ENCODE assay signal across 9 mouse cellular contexts in the genomic region with DNA sequence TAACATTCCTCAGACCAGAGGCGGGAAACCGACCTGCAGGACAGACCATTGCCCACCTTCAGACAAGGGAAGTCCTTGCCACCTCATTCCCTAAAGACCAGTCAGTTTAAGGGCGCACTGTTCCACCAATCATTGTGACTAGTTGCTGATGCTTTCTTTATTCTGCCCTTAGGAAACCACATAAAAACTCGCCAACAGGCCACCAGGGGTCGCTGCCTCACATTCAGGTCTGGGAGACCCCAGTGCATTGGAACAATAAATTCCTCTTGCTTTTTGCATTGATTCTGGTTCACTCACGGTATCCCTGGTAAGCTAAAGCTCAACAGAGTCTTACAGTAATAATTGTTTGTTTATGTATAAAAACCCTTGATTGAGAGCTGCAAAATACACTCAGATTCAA. TPM values are rescaled to one million over a fixed set of nuclear protein-coding genes. Genes with fewer than 3 reads are reported as not detected.
A peak's percentile ranks its signal among the peaks of the same experiment; 100 is the strongest.
DNase-seq lines count a peak whose midpoint lies in the region; ATAC-seq and TF ChIP-seq lines count a peak whose summit lies in the region.
"Had no signal": no experiment of that assay in that cellular context is flagged by ENCODE, and none has a peak within 500 bp of the region (broad histone marks: within the 10 kb centered on the region; RNA-seq: fewer than 3 reads in every experiment).

No protein-coding gene starts in this region.

- H3K4me3 ChIP-seq in gastrocnemius, adult 2 months = no peak overlapping the region
- H3K4me3 ChIP-seq in liver, adult 2 months (ENCODE audit: insufficient read depth, low read depth, low read length) = no peak overlapping the region
- H3K4me3 ChIP-seq in liver, embryonic 11.5 days (ENCODE audit: low read depth, low read length) = no peak overlapping the region
- H3K4me3 ChIP-seq in MEL (ENCODE audit: control insufficient read depth in 1 of 2, insufficient read depth in 1 of 2, low read depth in 2 of 2, low read length in 2 of 2) = no peak overlapping the region
- H3K4me3 ChIP-seq in midbrain, postnatal 0 days (ENCODE audit: low read depth, low read length) = no peak overlapping the region

- no peak for TF ChIP-seq POLR2A in liver, adult 2 months (IDR thresholded peaks at IDR 0.05; ENCODE audit: extremely low read depth, insufficient read depth, low read length)
- no peak for TF ChIP-seq POLR2A in MEL (IDR thresholded peaks at IDR 0.05; ENCODE audit: control insufficient read depth in 1 of 2, insufficient read depth in 1 of 2, low read depth in 1 of 2, low read length in 2 of 2, poor library complexity in 1 of 2)

- peak; percentile 56 for DNase-seq in gastrocnemius, adult 2 months
- DNase-seq in gastrocnemius, postnatal 14 days = no peak
- no peak for DNase-seq in liver, adult 2 months (ENCODE audit: extremely low read depth, low read depth, low spot score)
- no peak for DNase-seq in liver, embryonic 11.5 days (ENCODE audit: low spot score)
- DNase-seq in MEL (ENCODE audit: low read depth, low spot score) = peak; percentile 57
- peak; percentile 68 for DNase-seq in embryo, embryonic 11 days
- DNase-seq in midbrain, postnatal 0 days (ENCODE audit: low spot score) = peak; percentile 63

- H3K4me2 ChIP-seq in liver, embryonic 11.5 days = no peak overlapping the region
- H3K4me2 ChIP-seq in midbrain, postnatal 0 days (ENCODE audit: low read depth, low read length, poor library complexity, severe bottlenecking) = no peak overlapping the region

- H3K27me3 ChIP-seq in liver, adult 2 months (ENCODE audit: control insufficient read depth, insufficient read depth, low read length) = no peaks in the 10 kb centered on the region
- no peaks in the 10 kb centered on the region for H3K27me3 ChIP-seq in liver, embryonic 11.5 days (replicated peaks; ENCODE audit: control insufficient read depth, insufficient read depth, low read length)
- peaks cover 0 to 4% of the 10 kb centered on the region in 2 experiments; a peak in 1 of 4 replicates for H3K27me3 ChIP-seq in MEL (ENCODE audit: control insufficient read depth in 1 of 2, insufficient read depth in 2 of 2, low read length in 2 of 2)
- H3K27me3 ChIP-seq in midbrain, postnatal 0 days (ENCODE audit: insufficient read depth, low read length) = no peaks in the 10 kb centered on the region

- intact Hi-C loops in gastrocnemius, adult 2 months (cut with DNase I) = no loop called here
- intact Hi-C loops in gastrocnemius, postnatal 14 days (cut with DNase I; ENCODE audit: low total_unique reads) = loop anchor here (10.0 kb wide), 1 partner anchor 55 kb away; no protein-coding TSS in a partner anchor

- H3K9me3 ChIP-seq in liver, embryonic 11.5 days (ENCODE audit: control insufficient read depth, low read length) = no peaks in the 10 kb centered on the region
- H3K9me3 ChIP-seq in MEL (replicated peaks; ENCODE audit: insufficient read depth, low read length) = no peaks in the 10 kb centered on the region
- no peaks in the 10 kb centered on the region for H3K9me3 ChIP-seq in midbrain, postnatal 0 days (ENCODE audit: low read length)

- H3K79me2 ChIP-seq in liver, adult 2 months (ENCODE audit: control insufficient read depth, insufficient read depth, low read length) = no peaks in the 10 kb centered on the region
- H3K79me2 ChIP-seq in MEL (ENCODE audit: control insufficient read depth, insufficient read depth, low read length, poor library complexity) = no peaks in the 10 kb centered on the region

- no peak overlapping the region for H3K27ac ChIP-seq in gastrocnemius, adult 2 months
- H3K27ac ChIP-seq in liver, adult 2 months (replicated peaks; ENCODE audit: insufficient read depth, low read depth, low read length) = no peak overlapping the region
- H3K27ac ChIP-seq in liver, embryonic 11.5 days (ENCODE audit: low read depth, low read length) = no peak overlapping the region
- no peak overlapping the region for H3K27ac ChIP-seq in MEL (ENCODE audit: control insufficient read depth, low read depth, low read length)
- H3K27ac ChIP-seq in midbrain, postnatal 0 days (ENCODE audit: low read depth, low read length) = no peak overlapping the region

- peak; percentile 67 for TF ChIP-seq CTCF in gastrocnemius, adult 2 months (IDR thresholded peaks at IDR 0.05)
- TF ChIP-seq CTCF in liver, adult 2 months (IDR thresholded peaks at IDR 0.05; ENCODE audit: low read depth, low read length) = peak; percentile 70
- peak; percentile 67 to 85 (median 73) for TF ChIP-seq CTCF in MEL (IDR thresholded peaks at IDR 0.05 in 2 of 3, conservative IDR thresholded peaks at IDR 0.05 in 1 of 3; ENCODE audit: control insufficient read depth in 1 of 3, insufficient read depth in 1 of 3, low read depth in 2 of 3, low read length in 3 of 3, poor library complexity in 1 of 3, severe bottlenecking in 1 of 3)
- TF ChIP-seq CTCF in midbrain, postnatal 0 days (IDR thresholded peaks at IDR 0.05) = peak; percentile 72

- H3K9ac ChIP-seq in liver, adult 2 months (ENCODE audit: low read depth, low read length) = no peak overlapping the region
- H3K9ac ChIP-seq in liver, embryonic 11.5 days (ENCODE audit: low read depth, low read length) = no peak overlapping the region
- H3K9ac ChIP-seq in MEL (ENCODE audit: control insufficient read depth, low read depth, low read length, poor library complexity, severe bottlenecking) = no peak overlapping the region
- no peak overlapping the region for H3K9ac ChIP-seq in midbrain, postnatal 0 days (replicated peaks; ENCODE audit: low read length, poor library complexity, severe bottlenecking)

- no peak for ATAC-seq in liver, embryonic 11.5 days (replicated peaks; ENCODE audit: low FRiP score)
- no peak for ATAC-seq in midbrain, postnatal 0 days (ENCODE audit: low FRiP score)
- no peak for ATAC-seq in erythroblast, adult 5-6 weeks (replicated peaks; ENCODE audit: low FRiP score, poor library complexity, severe bottlenecking)

- peaks cover 4% of the 10 kb centered on the region; the same call in 1 of the 2 replicates for H3K4me1 ChIP-seq in liver, adult 2 months (ENCODE audit: control insufficient read depth, insufficient read depth, low read length)
- H3K4me1 ChIP-seq in liver, embryonic 11.5 days (replicated peaks; ENCODE audit: control insufficient read depth, insufficient read depth, low read length) = no peaks in the 10 kb centered on the region
- H3K4me1 ChIP-seq in MEL (ENCODE audit: control insufficient read depth in 1 of 2, insufficient read depth in 2 of 2, low read length in 2 of 2) = no peaks in the 10 kb centered on the region
- H3K4me1 ChIP-seq in midbrain, postnatal 0 days (ENCODE audit: insufficient read depth, low read length) = no peaks in the 10 kb centered on the region

- TF ChIP-seq EP300 in MEL (IDR thresholded peaks at IDR 0.05; ENCODE audit: low read depth in 1 of 2, low read length in 2 of 2) = no peak

- peak; percentile 21; the same call in 1 of the 2 replicates for TF ChIP-seq RAD21 in MEL (IDR thresholded peaks at IDR 0.05; ENCODE audit: low read depth, low read length)

- no peaks in the 10 kb centered on the region for H3K36me3 ChIP-seq in liver, adult 2 months (ENCODE audit: control insufficient read depth, insufficient read depth, low read length)
- no peaks in the 10 kb centered on the region for H3K36me3 ChIP-seq in liver, embryonic 11.5 days (ENCODE audit: control insufficient read depth, insufficient read depth, low read length)
- no peaks in the 10 kb centered on the region for H3K36me3 ChIP-seq in MEL (ENCODE audit: control insufficient read depth in 1 of 2, insufficient read depth in 2 of 2, low read length in 2 of 2)
- H3K36me3 ChIP-seq in midbrain, postnatal 0 days (ENCODE audit: insufficient read depth, low read length) = no peaks in the 10 kb centered on the region

- 37% methylated on average over 6 of the region's 6 CpGs for WGBS in liver, adult 2 months
- 17% methylated on average over 6 of the region's 6 CpGs for WGBS in liver, embryonic 11.5 days
- 16% methylated on average over 6 of the region's 6 CpGs for WGBS in midbrain, postnatal 0 days

RNA-seq across cellular contexts. Expression of a gene that starts 12.1 kb away (rescaled TPM):
- total RNA-seq in gastrocnemius, adult 2 months (2021) = 1 to 10 TPM; 1.8 to 5.3 TPM
- 1 to 10 TPM; 5.7 to 6.2 TPM for total RNA-seq in gastrocnemius, postnatal 14 days (2021)
- total RNA-seq in liver, adult 2 months (2014; rRNA removed) = 35.4 and 63.2 TPM in 2 replicates
- polyA plus RNA-seq in liver, adult 2 months (2012; rRNA removed) = 27.1 and 36.5 TPM in 2 replicates
- 31.1 and 33.4 TPM in 2 replicates for polyA plus RNA-seq in liver, embryonic 11.5 days (2014; fragmentation: Nextera tagmentation; extraction: Ambion mirVana)
- not detected in 2 replicates for total RNA-seq in MEL (2012; rRNA removed)
- polyA plus RNA-seq in MEL (2012; ENCODE audit: insufficient read depth in 1 of 2, insufficient read length in 2 of 2, low read depth in 1 of 2, low replicate concordance in 2 of 2, missing spikeins in 1 of 2) = under 1 TPM in 1 of 2 experiments, not detected in 1; 0.21 TPM
- total RNA-seq in midbrain, postnatal 0 days (2014; rRNA removed) = 5.7 and 7.2 TPM in 2 replicates
- polyA plus RNA-seq in midbrain, postnatal 0 days (2015; fragmentation: Nextera tagmentation; extraction: Ambion mirVana) = 5.1 and 5.3 TPM in 2 replicates
- total RNA-seq in erythroblast, adult 5-6 weeks (2015; ENCODE audit: low replicate concordance) = 20.5 and 47.1 TPM in 2 replicates
- 24.3 and 27.7 TPM in 2 replicates for total RNA-seq in erythroblast, adult 5-6 weeks (2017; ENCODE audit: low replicate concordance)

RNA-seq across cellular contexts. Expression of a gene that starts 13.0 kb away (rescaled TPM):
- 1 to 10 TPM; 3.3 to 5.1 TPM for total RNA-seq in gastrocnemius, adult 2 months (2021)
- total RNA-seq in gastrocnemius, postnatal 14 days (2021) = 10 to 100 TPM; 31.0 to 33.3 TPM
- total RNA-seq in liver, adult 2 months (2014; rRNA removed) = not detected in 2 replicates
- not detected in 2 replicates for polyA plus RNA-seq in liver, adult 2 months (2012; rRNA removed)
- not detected in 2 replicates for polyA plus RNA-seq in liver, embryonic 11.5 days (2014; fragmentation: Nextera tagmentation; extraction: Ambion mirVana)
- total RNA-seq in MEL (2012; rRNA removed) = not detected in 2 replicates
- polyA plus RNA-seq in MEL (2012; ENCODE audit: insufficient read depth in 1 of 2, insufficient read length in 2 of 2, low read depth in 1 of 2, low replicate concordance in 2 of 2, missing spikeins in 1 of 2) = not detected
- not detected in 2 replicates for total RNA-seq in midbrain, postnatal 0 days (2014; rRNA removed)
- not detected in 2 replicates for polyA plus RNA-seq in midbrain, postnatal 0 days (2015; fragmentation: Nextera tagmentation; extraction: Ambion mirVana)
- not detected in 2 replicates for total RNA-seq in erythroblast, adult 5-6 weeks (2015; ENCODE audit: low replicate concordance)
- not detected in 2 replicates for total RNA-seq in erythroblast, adult 5-6 weeks (2017; ENCODE audit: low replicate concordance)
- polyA plus RNA-seq: large intestine, adult 2 months had no signal

RNA-seq across cellular contexts. Expression of a gene that starts 17.9 kb away (rescaled TPM):
- total RNA-seq in gastrocnemius, adult 2 months (2021) = not detected
- not detected for total RNA-seq in gastrocnemius, postnatal 14 days (2021)
- not detected in 2 replicates for total RNA-seq in liver, adult 2 months (2014; rRNA removed)
- not detected in 2 replicates for polyA plus RNA-seq in liver, adult 2 months (2012; rRNA removed)
- not detected in 2 replicates for polyA plus RNA-seq in liver, embryonic 11.5 days (2014; fragmentation: Nextera tagmentation; extraction: Ambion mirVana)
- not detected in 2 replicates for total RNA-seq in MEL (2012; rRNA removed)
- polyA plus RNA-seq in MEL (2012; ENCODE audit: insufficient read depth in 1 of 2, insufficient read length in 2 of 2, low read depth in 1 of 2, low replicate concordance in 2 of 2, missing spikeins in 1 of 2) = not detected
- not detected in 2 replicates for total RNA-seq in midbrain, postnatal 0 days (2014; rRNA removed)
- polyA plus RNA-seq in midbrain, postnatal 0 days (2015; fragmentation: Nextera tagmentation; extraction: Ambion mirVana) = not detected in 2 replicates
- total RNA-seq in erythroblast, adult 5-6 weeks (2015; ENCODE audit: low replicate concordance) = not detected in 2 replicates
- not detected in 2 replicates for total RNA-seq in erythroblast, adult 5-6 weeks (2017; ENCODE audit: low replicate concordance)
- polyA plus RNA-seq: large intestine, adult 2 months had no signal

RNA-seq across cellular contexts. Expression of a gene that starts 18.1 kb away (rescaled TPM):
- 10 to 100 TPM; 14.9 to 15.1 TPM for total RNA-seq in gastrocnemius, adult 2 months (2021)
- total RNA-seq in gastrocnemius, postnatal 14 days (2021) = 10 to 100 TPM; 12.1 to 14.3 TPM
- total RNA-seq in liver, adult 2 months (2014; rRNA removed) = 40.0 and 40.9 TPM in 2 replicates
- 28.5 and 30.9 TPM in 2 replicates for polyA plus RNA-seq in liver, adult 2 months (2012; rRNA removed)
- 12.1 and 13.4 TPM in 2 replicates for polyA plus RNA-seq in liver, embryonic 11.5 days (2014; fragmentation: Nextera tagmentation; extraction: Ambion mirVana)
- total RNA-seq in MEL (2012; rRNA removed) = 10.9 and 11.9 TPM in 2 replicates
- 10 to 100 TPM in 1 of 2 experiments, not detected in 1; 25.3 TPM for polyA plus RNA-seq in MEL (2012; ENCODE audit: insufficient read depth in 1 of 2, insufficient read length in 2 of 2, low read depth in 1 of 2, low replicate concordance in 2 of 2, missing spikeins in 1 of 2)
- 45.7 and 54.6 TPM in 2 replicates for total RNA-seq in midbrain, postnatal 0 days (2014; rRNA removed)
- polyA plus RNA-seq in midbrain, postnatal 0 days (2015; fragmentation: Nextera tagmentation; extraction: Ambion mirVana) = 58.3 and 67.9 TPM in 2 replicates
- 4.6 and 6.0 TPM in 2 replicates for total RNA-seq in erythroblast, adult 5-6 weeks (2015; ENCODE audit: low replicate concordance)
- total RNA-seq in erythroblast, adult 5-6 weeks (2017; ENCODE audit: low replicate concordance) = 2.2 and 9.4 TPM in 2 replicates

RNA-seq across cellular contexts. Expression of a gene that starts 22.4 kb away (rescaled TPM):
- not detected for total RNA-seq in gastrocnemius, adult 2 months (2021)
- not detected for total RNA-seq in gastrocnemius, postnatal 14 days (2021)
- under 0.01 and 0.07 TPM in 2 replicates for total RNA-seq in liver, adult 2 months (2014; rRNA removed)
- 0.06 TPM in 1 of 2 replicates, not detected in the other for polyA plus RNA-seq in liver, adult 2 months (2012; rRNA removed)
- 0.08 and 0.12 TPM in 2 replicates for polyA plus RNA-seq in liver, embryonic 11.5 days (2014; fragmentation: Nextera tagmentation; extraction: Ambion mirVana)
- total RNA-seq in MEL (2012; rRNA removed) = 0.04 TPM in 1 of 2 replicates, not detected in the other
- polyA plus RNA-seq in MEL (2012; ENCODE audit: insufficient read depth in 1 of 2, insufficient read length in 2 of 2, low read depth in 1 of 2, low replicate concordance in 2 of 2, missing spikeins in 1 of 2) = under 1 TPM in 1 of 2 experiments, not detected in 1; 0.26 TPM
- total RNA-seq in midbrain, postnatal 0 days (2014; rRNA removed) = not detected in 2 replicates
- polyA plus RNA-seq in midbrain, postnatal 0 days (2015; fragmentation: Nextera tagmentation; extraction: Ambion mirVana) = 0.26 and 0.36 TPM in 2 replicates
- not detected in 2 replicates for total RNA-seq in erythroblast, adult 5-6 weeks (2015; ENCODE audit: low replicate concordance)
- not detected in 2 replicates for total RNA-seq in erythroblast, adult 5-6 weeks (2017; ENCODE audit: low replicate concordance)
- polyA plus RNA-seq: large intestine, adult 2 months had no signal

Comparison
In these comparisons a context has a peak if more than half of its experiments do, and no peak if none do; other contexts are left out.
1. DNase-seq: peak in gastrocnemius, adult 2 months (single experiment), MEL (single experiment), embryo, embryonic 11 days (single experiment) and midbrain, postnatal 0 days (single experiment); none in gastrocnemius, postnatal 14 days (single experiment), liver, adult 2 months (single experiment) and liver, embryonic 11.5 days (single experiment).
2. RNA of a gene that starts 13.0 kb away (total RNA-seq): 31.0 to 33.3 TPM in gastrocnemius, postnatal 14 days; 3.3 to 5.1 TPM in gastrocnemius, adult 2 months, not detected in liver, adult 2 months, not detected in MEL, not detected in midbrain, postnatal 0 days and not detected in erythroblast, adult 5-6 weeks; every median in the first group is over 4 times any median in the second.
3. Peak in every context shown above with its lines, with median percentiles within 50 percentile points of each other: CTCF ChIP-seq.